Mouse (Mus musculus) kidney, adult 8-10 months (tissue): ENCODE measurements at regions not wholly inside any gene's neighbourhood (a gene's known extent, or its start where the extent isn't known, plus 50 kb on each side); places are given as distances from the start of the nearest gene placed in this dataset.

Experiments
- DNase-seq, 2 experiments: peaks; one replicate each; pipeline ENCODE4 v3.0.0; 2022

GRCm38 (mm10) chr19:30289721-30290120, 57.0 kb downstream of the Mbl2 start:
- DNase-seq, result peak in 1 of 2 experiments; percentile 8

GRCm38 (mm10) chr19:30295263-30295704, 62.5 kb downstream of the Mbl2 start:
- peak; percentile 25 to 46 for DNase-seq

- DNase-seq, result no peak
These were observed 63.3 kb downstream of the Mbl2 start for GRCm38 (mm10) chr19:30296024-30296423.

GRCm38 (mm10) chr19:30299536-30299935, 66.8 kb downstream of the Mbl2 start:
- DNase-seq, result peak; percentile 4 to 35

- peak in 1 of 2 experiments; percentile 4 for DNase-seq
These were observed 69.5 kb downstream of the Mbl2 start for GRCm38 (mm10) chr19:30302281-30302680.

GRCm38 (mm10) chr19:30306379-30306778, 73.6 kb downstream of the Mbl2 start:
- DNase-seq, result no peak

- no peak for DNase-seq
These were observed 74.2 kb downstream of the Mbl2 start for GRCm38 (mm10) chr19:30306919-30307318.

GRCm38 (mm10) chr19:30317314-30317713, 84.6 kb downstream of the Mbl2 start:
- DNase-seq, result no peak

- no peak for DNase-seq
These were observed 95.0 kb downstream of the Mbl2 start for GRCm38 (mm10) chr19:30327693-30328092.

- no peak for DNase-seq
These were observed 96.1 kb downstream of the Mbl2 start for GRCm38 (mm10) chr19:30328886-30329285.

- no peak for DNase-seq
These were observed 98.0 kb downstream of the Mbl2 start for GRCm38 (mm10) chr19:30330792-30331191.

- DNase-seq, result peak; percentile 6 to 52
These were observed 99.1 kb downstream of the Mbl2 start for GRCm38 (mm10) chr19:30331850-30332249.

- no peak for DNase-seq
These were observed 111.7 kb downstream of the Mbl2 start for GRCm38 (mm10) chr19:30344401-30344800.

GRCm38 (mm10) chr19:30348924-30349323, 116.2 kb downstream of the Mbl2 start:
- no peak for DNase-seq

- DNase-seq, result no peak
These were observed 122.2 kb downstream of the Mbl2 start for GRCm38 (mm10) chr19:30354981-30355380.

GRCm38 (mm10) chr19:30358961-30359360, 126.2 kb downstream of the Mbl2 start:
- DNase-seq, result no peak

GRCm38 (mm10) chr19:30371901-30372300, 139.2 kb downstream of the Mbl2 start:
- DNase-seq, result no peak

- no peak for DNase-seq
These were observed 147.0 kb downstream of the Mbl2 start for GRCm38 (mm10) chr19:30379767-30380166.

- no peak for DNase-seq
These were observed 147.9 kb downstream of the Mbl2 start for GRCm38 (mm10) chr19:30380515-30381206.

GRCm38 (mm10) chr19:30393791-30394190, 155.7 kb downstream of the Dkk1 start:
- no peak for DNase-seq

GRCm38 (mm10) chr19:30406943-30407342, 142.5 kb downstream of the Dkk1 start:
- peak; percentile 2 for DNase-seq

- no peak for DNase-seq
These were observed 129.7 kb downstream of the Dkk1 start for GRCm38 (mm10) chr19:30419556-30420280.

- DNase-seq, result no peak
These were observed 123.8 kb downstream of the Dkk1 start for GRCm38 (mm10) chr19:30425627-30426026.

- DNase-seq, result no peak
These were observed 122.0 kb downstream of the Dkk1 start for GRCm38 (mm10) chr19:30427484-30427883.
